Mouse (Mus musculus) kidney, embryonic 14.5 days (tissue): ENCODE measurements around the gene Gm7138. TPM values are rescaled to one million over a fixed set of nuclear protein-coding genes. Genes with fewer than 3 reads are reported as not detected.
"Not testable (repeated sequence)": the region's sequence is repeated elsewhere in the genome, so short reads cannot be mapped to it uniquely, and the experiment has no call there.

Source experiments
- ATAC-seq: fragments of 200-750 bp; cut with Nextera tagmentation; 2 replicates; pipeline ENCODE4 v1.8.0; 2017; ENCODE audit warnings: moderate number of reproducible peaks, mild to moderate bottlenecking, moderate TSS enrichment, moderate library complexity; ENCODE audit not compliant: low FRiP score, low TSS enrichment
- H3K27ac ChIP-seq: fragments of 300-500 bp; sonication (generic); 2 replicates; pipeline ENCODE4 v1.5.1; 2014; ENCODE audit warnings: low read depth, mild to moderate bottlenecking, low read length, moderate library complexity, mixed read lengths
- H3K27me3 ChIP-seq: fragments of 300-500 bp; sonication (generic); 2 replicates; pipeline ENCODE4 v1.6.1; 2014; ENCODE audit warnings: mild to moderate bottlenecking, low read length; ENCODE audit not compliant: control insufficient read depth, insufficient read depth
- H3K36me3 ChIP-seq: fragments of 300-500 bp; sonication (generic); 2 replicates; pipeline ENCODE4 v1.6.1; 2014; ENCODE audit warnings: low read length, mixed read lengths; ENCODE audit not compliant: control insufficient read depth, insufficient read depth
- H3K4me1 ChIP-seq: fragments of 300-500 bp; sonication (generic); 2 replicates; pipeline ENCODE4 v1.6.1; 2014; ENCODE audit warnings: low read length, mixed read lengths; ENCODE audit not compliant: control insufficient read depth, insufficient read depth
- H3K4me2 ChIP-seq: fragments of 300-500 bp; sonication (generic); replicated peaks from 2 replicates; pipeline ENCODE4 v1.6.1; 2014; ENCODE audit warnings: low read depth, mild to moderate bottlenecking, low read length
- H3K4me3 ChIP-seq: fragments of 300-500 bp; sonication (generic); 2 replicates; pipeline ENCODE4 v1.5.1; 2014; ENCODE audit warnings: mild to moderate bottlenecking, low read length
- H3K9ac ChIP-seq: fragments of 300-500 bp; sonication (generic); 2 replicates; pipeline ENCODE4 v1.6.1; 2014; ENCODE audit warnings: low read depth, mild to moderate bottlenecking, low read length, moderate library complexity
- H3K9me3 ChIP-seq: fragments of 300-500 bp; sonication (generic); 2 replicates; pipeline ENCODE4 v1.6.1; 2016; ENCODE audit warnings: low read length; ENCODE audit not compliant: control insufficient read depth
- WGBS: fragments of 180-500 bp; shearing (Covaris S2); extraction: QIAGEN DNeasy Blood & Tissue Kit; methylation state at CpG from one replicate; pipeline ENCODE4 v1.1.7; 2014; 5-methylcytosine and 5-hydroxymethylcytosine counted together
- polyA plus RNA-seq: library from polyadenylated mRNA; unstranded; fragments of >200 nt; fragmentation: Nextera tagmentation; extraction: Ambion mirVana; gene quantifications from 2 replicates; pipeline ENCODE4 v1.2.1, GENCODE M21; 2014

The Gm7138 gene
- polyA plus RNA-seq, 1 experiment from 2014 or later, result not detected

GRCm38 (mm10) chr10:77797677-77798076 lies 20.9 kb upstream of the Gm7138 start:
- no peak overlapping the region for H3K4me3 ChIP-seq
- H3K4me1 ChIP-seq, result no peaks in the 10 kb centered on the region
- H3K27me3 ChIP-seq, result no peaks in the 10 kb centered on the region
- H3K4me2 ChIP-seq, result no peak overlapping the region
- no peak for ATAC-seq
- no peaks in the 10 kb centered on the region for H3K9me3 ChIP-seq
- H3K9ac ChIP-seq, result no peak overlapping the region
- 16% methylated on average over 3 of the region's 3 CpGs for WGBS
- H3K27ac ChIP-seq, result no peak overlapping the region
- no peaks in the 10 kb centered on the region for H3K36me3 ChIP-seq

- 37% methylated on average over 2 of the region's 2 CpGs for WGBS
- Histone ChIP-seq H3K9me3 (no peaks in the 10 kb centered on the region), H3K9ac (no peak within 1 kb of the TSS), H3K4me3 (no peak within 1 kb of the TSS), H3K27me3 (no peaks in the 10 kb centered on the region), H3K27ac (no peak within 1 kb of the TSS), H3K4me1 (no peaks in the 10 kb centered on the region), H3K36me3 (no peaks in the 10 kb centered on the region), H3K4me2 (no peak within 1 kb of the TSS)
- no peak for ATAC-seq
Observed at GRCm38 (mm10) chr10:77794976-77795375, 18.2 kb upstream of the Gm7138 start, which contains the start of gene Gm9639. TSS of gene Gm9639 (minus strand) at chr10:77795076.

GRCm38 (mm10) chr10:77788621-77789020 lies 11.9 kb upstream of the Gm7138 start:
- Histone ChIP-seq H3K9me3 (no peaks in the 10 kb centered on the region), H3K27ac (no peak overlapping the region), H3K27me3 (no peaks in the 10 kb centered on the region), H3K4me3 (no peak overlapping the region), H3K4me1 (no peaks in the 10 kb centered on the region), H3K4me2 (no peak overlapping the region), H3K9ac (no peak overlapping the region), H3K36me3 (no peaks in the 10 kb centered on the region)
- WGBS, result 62% methylated on average over 2 of the region's 2 CpGs
- ATAC-seq, result no peak

- H3K9ac ChIP-seq, H3K4me1 ChIP-seq, ATAC-seq, H3K27me3 ChIP-seq, H3K36me3 ChIP-seq, H3K4me3 ChIP-seq, H3K27ac ChIP-seq, H3K9me3 ChIP-seq, H3K4me2 ChIP-seq: not testable (repeated sequence)
- 83% methylated on average over 1 of the region's 1 CpGs for WGBS
Observed at GRCm38 (mm10) chr10:77787876-77788275, 11.1 kb upstream of the Gm7138 start, which contains the start of gene Gm7137. TSS of gene Gm7137 (minus strand) at chr10:77788200.

GRCm38 (mm10) chr10:77783396-77783795 lies 6.7 kb upstream of the Gm7138 start:
- not testable (repeated sequence) for H3K9me3 ChIP-seq, ATAC-seq, H3K36me3 ChIP-seq, H3K9ac ChIP-seq, H3K4me2 ChIP-seq, H3K27ac ChIP-seq, H3K4me3 ChIP-seq, H3K27me3 ChIP-seq, H3K4me1 ChIP-seq
- 73% methylated on average over 1 of the region's 3 CpGs for WGBS

- not testable (repeated sequence) for H3K27ac ChIP-seq, ATAC-seq, H3K4me1 ChIP-seq, H3K9me3 ChIP-seq, H3K36me3 ChIP-seq, H3K9ac ChIP-seq, H3K4me2 ChIP-seq, H3K27me3 ChIP-seq, H3K4me3 ChIP-seq
- WGBS, result no CpG with 5 or more reads among the region's 1 CpGs
Observed at GRCm38 (mm10) chr10:77782442-77782841, 5.7 kb upstream of the Gm7138 start, which contains the start of gene Gm3250. TSS of gene Gm3250 (minus strand) at chr10:77782542.

- H3K4me2 ChIP-seq, H3K4me1 ChIP-seq, H3K36me3 ChIP-seq, H3K4me3 ChIP-seq, ATAC-seq, H3K27me3 ChIP-seq, H3K27ac ChIP-seq, H3K9me3 ChIP-seq, H3K9ac ChIP-seq: not testable (repeated sequence)
- WGBS, result 83% methylated on average over 1 of the region's 3 CpGs
Observed at GRCm38 (mm10) chr10:77772142-77772541, 4.6 kb downstream of the Gm7138 start.

GRCm38 (mm10) chr10:77771225-77771624 lies 5.5 kb downstream of the Gm7138 start, which contains the start of gene Gm3238:
TSS of gene Gm3238 (minus strand) at chr10:77771325.
- H3K4me2 ChIP-seq, H3K9me3 ChIP-seq, H3K27me3 ChIP-seq, H3K36me3 ChIP-seq, H3K9ac ChIP-seq, H3K4me3 ChIP-seq, H3K4me1 ChIP-seq, H3K27ac ChIP-seq, ATAC-seq: not testable (repeated sequence)
- 82% methylated on average over 1 of the region's 1 CpGs for WGBS

- no peaks in the 10 kb centered on the region for H3K36me3 ChIP-seq
- 65% methylated on average over 1 of the region's 1 CpGs for WGBS
- H3K9ac ChIP-seq, result no peak overlapping the region
- H3K27me3 ChIP-seq, result no peaks in the 10 kb centered on the region
- no peak overlapping the region for H3K4me2 ChIP-seq
- no peak overlapping the region for H3K4me3 ChIP-seq
- no peak for ATAC-seq
- H3K27ac ChIP-seq, result no peak overlapping the region
- H3K4me1 ChIP-seq, result no peaks in the 10 kb centered on the region
- no peaks in the 10 kb centered on the region for H3K9me3 ChIP-seq
Observed at GRCm38 (mm10) chr10:77769727-77770126, 7.0 kb downstream of the Gm7138 start.
